Mouse (Mus musculus) heart, adult 11 months (tissue): ENCODE measurements around the gene Pxk.
A peak's percentile ranks its signal among the peaks of the same experiment; 100 is the strongest.
"Not testable (repeated sequence)": the region's sequence is repeated elsewhere in the genome, so short reads cannot be mapped to it uniquely, and the experiment has no call there.

ENCODE experiments used
- DNase-seq: peaks from one replicate; pipeline ENCODE4 v3.0.0; 2022

Gene Pxk

DNA sequence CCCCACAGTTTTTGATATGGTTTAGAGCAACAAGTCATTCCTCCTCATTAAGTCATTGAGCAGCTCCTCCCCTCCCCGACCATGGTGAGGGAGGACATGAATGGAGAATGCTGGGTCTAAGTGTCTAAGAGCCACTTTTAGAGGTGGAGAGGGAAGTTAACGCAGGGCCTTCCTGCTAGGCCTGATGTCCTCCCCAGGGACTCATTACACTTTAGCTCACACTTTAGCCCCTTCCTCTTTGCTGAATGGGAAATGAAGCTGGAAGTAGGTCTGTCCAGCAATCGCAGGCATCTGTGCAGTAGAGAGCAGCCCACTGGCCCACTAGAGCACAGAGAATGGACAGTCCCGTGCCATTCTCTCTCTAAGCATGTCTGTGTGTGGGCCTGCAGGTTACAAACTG lies 10.0 kb downstream of the Pxk start:
- DNase-seq = no peak

DNA sequence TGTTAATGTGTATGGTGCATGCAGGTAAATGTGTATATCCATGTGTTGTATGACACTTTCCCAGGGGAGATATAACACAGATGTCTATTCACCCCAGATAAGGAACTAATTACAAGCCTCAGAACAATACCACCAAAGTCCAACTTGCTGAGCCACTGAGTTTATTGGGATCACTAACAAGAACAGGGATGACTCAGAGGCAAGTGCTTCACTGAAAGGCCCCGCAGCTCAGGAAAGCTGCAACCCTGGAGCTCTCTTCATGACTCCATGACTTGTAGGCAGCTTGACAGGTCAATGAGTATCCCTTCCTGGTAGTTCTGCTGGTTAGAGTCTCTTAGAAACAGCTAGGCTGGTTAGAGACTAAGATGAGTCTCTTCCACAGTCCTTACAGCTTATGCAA lies 11.0 kb downstream of the Pxk start:
- DNase-seq = no peak

- no peak for DNase-seq
Observed at GRCm38 (mm10) chr14:8111545-8111944, 13.5 kb downstream of the Pxk start.

GRCm38 (mm10) chr14:8112036-8112435 lies 14.0 kb downstream of the Pxk start:
- DNase-seq = no peak

DNA sequence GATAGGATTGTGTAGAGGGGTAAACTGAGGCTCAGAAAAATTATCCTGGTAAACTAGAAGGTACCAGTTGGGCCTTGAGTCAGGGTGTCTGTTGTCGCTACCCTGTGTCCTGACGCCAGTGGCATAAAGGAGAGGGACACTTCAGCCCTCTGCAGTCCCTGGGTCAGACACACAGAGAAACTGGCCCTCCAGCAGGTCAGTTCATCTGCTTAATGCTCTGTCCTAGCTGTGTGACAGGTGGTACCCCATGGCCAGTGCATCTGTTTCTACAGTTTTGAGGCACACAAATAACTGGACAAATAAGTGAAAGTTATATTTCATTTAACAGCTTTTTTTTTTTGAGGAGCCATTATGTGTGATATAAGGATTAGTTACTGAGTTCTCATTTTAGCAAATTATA lies 15.6 kb downstream of the Pxk start:
- DNase-seq = no peak

DNA sequence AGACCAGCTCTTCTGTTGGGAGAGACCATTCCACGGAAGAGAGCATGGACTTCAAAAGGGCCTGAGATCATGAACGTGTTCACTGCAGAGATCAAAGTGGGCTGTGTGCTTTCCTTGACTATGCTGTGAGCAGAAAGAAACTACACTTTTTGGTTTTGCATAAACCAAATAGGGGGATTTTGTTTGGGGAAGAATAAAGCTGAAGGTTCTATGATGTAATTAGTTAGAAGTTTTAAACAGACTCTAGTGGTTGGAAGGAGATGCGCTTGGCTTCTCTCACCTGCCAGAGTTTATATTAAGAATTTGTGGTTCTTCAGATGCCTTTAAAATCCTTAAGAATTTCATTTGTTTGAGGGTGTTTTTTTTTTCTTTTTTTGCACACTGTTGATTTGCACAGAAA lies 16.3 kb downstream of the Pxk start:
- no peak for DNase-seq

DNA sequence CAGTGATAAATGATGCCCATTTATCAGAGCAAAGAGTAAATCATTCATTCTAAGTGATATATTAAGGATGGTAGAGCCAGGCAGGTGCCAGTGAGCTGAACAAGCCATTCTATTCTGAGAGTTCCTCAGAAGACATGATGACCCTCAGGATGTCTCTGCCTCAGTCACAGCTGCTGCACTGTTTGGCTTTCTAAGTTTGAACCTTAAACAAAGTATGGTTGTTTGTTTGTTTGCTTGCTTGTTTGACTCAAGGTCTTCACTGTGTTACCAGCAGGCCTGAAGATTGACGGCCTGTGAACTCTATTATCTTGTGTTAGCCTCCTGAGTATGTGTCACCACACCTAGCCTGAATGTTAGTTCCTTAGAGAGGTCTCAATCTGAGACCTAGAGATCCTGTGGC lies 16.7 kb downstream of the Pxk start:
- no peak for DNase-seq

DNA sequence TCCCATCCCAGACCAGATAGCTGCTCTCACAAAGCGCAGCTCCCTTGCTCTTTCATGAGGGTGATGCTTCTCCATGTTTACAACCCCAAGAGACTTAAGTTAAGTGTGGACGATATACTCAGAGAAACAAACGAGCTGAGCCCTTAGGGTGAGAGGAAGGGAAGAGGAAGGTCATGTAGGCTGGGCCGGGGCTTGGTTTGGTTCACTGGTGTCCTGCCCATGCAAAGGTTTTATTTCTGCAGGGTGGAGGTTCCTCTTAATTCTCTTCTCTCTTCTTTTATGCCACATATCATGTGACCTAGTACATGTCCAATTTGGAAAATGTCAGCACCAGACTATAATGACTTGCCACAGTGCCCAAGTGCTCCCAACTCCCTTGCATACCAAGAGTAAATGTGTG lies 17.8 kb downstream of the Pxk start:
- no peak for DNase-seq

DNA sequence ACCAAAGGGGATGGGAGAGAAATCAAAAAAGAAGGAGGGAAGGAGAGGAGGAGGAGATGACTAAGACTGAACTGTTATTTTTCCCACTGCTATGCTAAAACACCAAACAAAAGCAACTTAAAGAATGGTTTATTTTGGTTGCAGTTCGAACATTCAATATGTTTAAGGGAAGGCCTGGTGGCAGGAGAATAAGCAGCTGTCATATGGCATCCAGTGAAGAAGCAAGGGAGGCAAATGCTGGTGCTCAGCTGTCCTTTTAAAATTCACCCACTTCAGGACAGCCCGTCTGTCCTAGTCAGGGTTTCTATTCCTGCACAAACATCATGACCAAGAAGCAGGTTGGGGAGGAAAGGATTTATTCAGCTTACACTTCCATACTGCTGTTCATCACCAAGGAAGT lies 19.4 kb downstream of the Pxk start:
- DNase-seq = no peak

DNA sequence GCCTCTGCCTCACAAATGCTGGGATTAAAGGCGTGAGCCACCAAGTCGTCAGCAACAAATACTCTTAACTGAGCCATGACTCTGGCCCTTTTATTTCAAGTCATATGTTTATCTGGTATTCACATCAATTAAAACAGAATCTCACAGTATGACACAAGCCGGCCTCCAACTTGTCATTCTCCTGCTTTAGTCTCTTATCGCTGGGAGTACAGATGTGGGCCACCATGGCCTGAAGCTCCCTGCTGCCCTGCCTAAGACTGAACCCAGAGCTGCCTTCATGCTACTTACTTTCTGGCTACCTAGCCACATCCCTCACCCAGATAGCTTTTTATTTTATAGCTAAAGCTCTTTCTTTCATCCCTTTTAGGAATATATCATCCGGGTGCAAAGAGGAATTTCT lies 21.4 kb downstream of the Pxk start:
- DNase-seq = no peak

DNA sequence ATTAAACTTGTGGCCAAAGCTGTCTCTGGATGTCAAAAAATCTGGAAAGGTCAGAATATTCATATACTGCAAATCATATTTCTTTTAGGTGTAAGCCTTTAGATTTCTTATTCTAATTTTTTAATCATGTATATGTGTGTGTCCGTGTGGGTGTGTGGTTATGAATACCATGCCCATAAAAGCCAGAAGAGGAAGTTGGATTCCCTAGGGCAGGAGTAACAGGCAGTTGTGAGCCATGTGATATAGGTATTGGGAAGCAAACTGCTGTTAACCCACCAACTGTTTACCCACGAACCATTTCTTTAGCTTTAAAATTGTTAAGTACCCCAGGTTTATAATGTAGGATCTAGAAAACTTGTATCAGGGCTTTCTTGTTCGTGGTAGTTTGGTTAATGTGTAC lies 21.9 kb downstream of the Pxk start:
- DNase-seq = no peak

DNA sequence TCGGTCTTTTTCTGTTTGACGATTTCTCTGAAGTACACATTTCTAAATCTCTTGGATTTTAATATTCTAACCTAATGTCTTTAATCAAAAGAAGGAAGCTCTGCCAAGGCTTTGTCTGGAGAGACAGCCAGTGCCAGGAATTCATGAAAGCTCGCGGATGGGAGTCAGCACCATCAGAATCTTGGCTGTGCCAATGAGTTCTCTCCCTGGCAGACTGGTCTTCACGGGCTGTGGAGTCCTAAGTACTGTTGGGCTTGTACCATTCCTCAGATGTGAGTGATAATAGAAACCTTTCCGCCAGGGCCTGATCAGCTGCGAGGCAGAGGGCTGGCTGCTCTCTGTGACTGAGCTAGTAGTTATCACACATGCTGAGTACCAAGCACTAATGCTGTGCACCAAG lies 25.1 kb downstream of the Pxk start:
- DNase-seq = no peak

DNA sequence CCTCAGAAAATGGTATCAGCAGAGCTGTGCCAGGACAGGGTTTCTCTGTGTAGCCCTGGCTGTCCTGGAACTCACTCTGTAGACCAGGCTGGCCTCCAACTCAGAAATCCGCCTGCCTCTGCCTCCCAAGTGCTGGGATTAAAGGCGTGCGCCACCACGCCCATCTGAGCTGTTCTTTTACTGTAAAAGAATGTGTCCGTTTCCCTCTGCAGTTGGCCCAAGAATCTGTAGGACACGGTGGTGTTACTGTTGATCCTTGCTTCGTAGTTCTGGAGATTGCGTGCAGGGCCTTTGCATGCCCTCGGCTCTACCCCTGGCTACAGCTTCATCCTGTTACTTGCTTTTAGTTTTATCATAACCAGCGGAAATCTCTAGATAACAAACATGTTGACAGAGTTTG lies 25.6 kb downstream of the Pxk start:
- DNase-seq = not testable (repeated sequence)

- no peak for DNase-seq
Observed at GRCm38 (mm10) chr14:8124046-8124881, 26.3 kb downstream of the Pxk start.

DNA sequence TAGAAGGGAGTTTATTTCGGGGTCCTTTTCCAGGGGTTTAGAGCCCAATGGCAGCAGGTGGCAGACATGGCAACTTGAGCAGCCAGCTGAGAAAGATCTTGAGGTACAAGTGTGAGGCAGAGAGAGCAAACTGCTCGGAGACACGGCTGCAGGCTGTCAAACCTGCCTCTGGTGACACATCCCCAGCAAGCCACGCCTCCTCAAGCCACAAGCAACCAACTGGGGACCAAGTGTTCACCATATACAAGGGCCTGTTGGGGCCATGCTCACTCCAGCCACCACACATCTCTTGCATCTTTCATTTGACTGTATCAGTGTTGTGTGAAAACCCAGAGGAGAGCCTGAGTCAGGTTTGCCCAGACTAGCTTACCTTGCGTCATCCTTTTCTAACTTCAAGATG lies 30.0 kb downstream of the Pxk start:
- no peak for DNase-seq

GRCm38 (mm10) chr14:8132789-8133188 lies 34.8 kb downstream of the Pxk start:
- peak; percentile 89 for DNase-seq

DNA sequence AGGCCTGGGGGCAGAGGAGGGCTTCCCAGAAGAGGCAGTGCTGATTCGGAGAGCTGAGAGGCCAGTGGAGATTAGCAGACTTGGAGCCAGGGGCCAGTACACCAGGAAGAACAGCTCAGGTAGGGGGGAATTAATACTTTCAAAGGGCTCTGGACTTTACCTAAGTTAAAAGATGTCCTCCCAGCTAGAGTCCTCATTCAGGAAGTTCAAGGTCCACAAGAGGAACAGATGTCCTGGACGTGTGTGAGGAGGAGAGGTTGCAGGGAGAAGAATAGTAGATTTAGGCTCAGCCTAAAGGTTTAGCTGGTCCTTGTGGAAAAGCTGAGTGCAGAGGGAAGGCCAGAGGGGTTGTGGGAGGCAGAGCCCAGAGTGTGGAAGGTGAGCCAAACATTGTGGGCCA lies 36.2 kb downstream of the Pxk start:
- DNase-seq = no peak

DNA sequence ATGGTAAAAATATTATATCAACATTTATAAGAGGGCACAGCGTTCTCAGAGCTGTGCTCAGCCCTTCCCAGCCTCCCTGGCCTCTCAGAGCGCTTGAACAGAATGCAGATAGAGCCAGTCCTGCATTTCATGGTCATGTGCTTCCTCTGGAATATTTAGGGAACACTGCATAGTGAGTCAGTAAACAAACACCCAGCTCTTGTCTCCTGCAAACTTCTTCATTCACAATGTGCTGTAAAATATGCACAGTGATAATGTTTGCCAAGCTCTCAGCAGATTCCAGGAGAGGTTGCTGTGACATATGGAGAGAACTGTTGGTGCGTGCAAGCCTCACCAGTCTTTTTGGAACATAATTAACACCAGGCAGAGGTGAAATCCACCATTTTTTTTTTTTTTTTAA lies 37.1 kb downstream of the Pxk start:
- DNase-seq = peak; percentile 93

DNA sequence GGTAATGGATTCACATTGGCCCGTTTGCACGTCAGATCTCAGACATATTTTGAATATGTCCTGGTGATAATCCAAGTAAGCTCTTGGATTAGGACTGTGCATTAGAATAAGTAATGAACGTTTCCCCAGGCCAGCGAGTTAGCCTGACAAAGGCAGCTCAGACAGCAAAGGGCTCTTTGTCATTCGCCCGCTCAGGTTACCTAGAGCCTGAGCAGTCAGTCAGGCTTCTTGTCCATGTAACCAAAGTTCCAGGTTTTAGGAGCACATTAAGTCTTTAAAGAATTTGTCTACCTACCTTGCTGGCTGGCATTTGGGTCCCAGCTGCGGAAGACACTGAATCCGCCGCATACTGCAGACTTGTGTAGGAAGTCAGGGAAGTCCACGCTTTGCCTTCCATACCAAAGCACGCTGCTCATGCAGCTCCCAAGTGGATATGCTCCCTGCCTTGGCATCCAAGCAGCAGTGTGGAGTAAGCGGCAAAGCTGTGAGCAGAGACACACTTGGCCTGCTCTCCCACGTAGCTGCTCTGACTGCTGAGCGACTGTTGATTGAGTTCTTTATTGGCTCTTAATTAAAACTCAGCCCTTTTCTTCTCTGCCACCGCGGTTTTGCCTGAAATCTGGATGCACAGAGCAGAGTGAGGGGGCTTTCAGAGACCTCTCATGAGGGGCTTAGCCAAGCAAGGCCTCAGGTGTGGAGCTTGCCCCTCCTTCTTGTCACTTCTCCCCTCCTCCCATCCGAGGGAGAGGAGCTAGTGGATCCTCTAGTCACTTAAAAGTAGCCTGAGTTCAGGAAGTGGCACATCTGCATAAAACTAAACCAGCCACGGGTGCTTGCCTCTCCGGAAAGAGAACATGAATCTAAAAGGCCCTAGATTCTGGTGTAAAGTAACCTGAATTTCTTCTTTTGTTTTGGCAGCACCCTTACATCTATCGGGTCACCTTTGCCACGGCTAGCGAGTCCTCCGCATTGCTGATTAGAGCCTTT lies 42.0 kb downstream of the Pxk start:
- no peak for DNase-seq

GRCm38 (mm10) chr14:8141131-8141530 lies 43.1 kb downstream of the Pxk start:
- no peak for DNase-seq

- no peak for DNase-seq
Observed at GRCm38 (mm10) chr14:8145594-8146558, 47.9 kb downstream of the Pxk start.

DNA sequence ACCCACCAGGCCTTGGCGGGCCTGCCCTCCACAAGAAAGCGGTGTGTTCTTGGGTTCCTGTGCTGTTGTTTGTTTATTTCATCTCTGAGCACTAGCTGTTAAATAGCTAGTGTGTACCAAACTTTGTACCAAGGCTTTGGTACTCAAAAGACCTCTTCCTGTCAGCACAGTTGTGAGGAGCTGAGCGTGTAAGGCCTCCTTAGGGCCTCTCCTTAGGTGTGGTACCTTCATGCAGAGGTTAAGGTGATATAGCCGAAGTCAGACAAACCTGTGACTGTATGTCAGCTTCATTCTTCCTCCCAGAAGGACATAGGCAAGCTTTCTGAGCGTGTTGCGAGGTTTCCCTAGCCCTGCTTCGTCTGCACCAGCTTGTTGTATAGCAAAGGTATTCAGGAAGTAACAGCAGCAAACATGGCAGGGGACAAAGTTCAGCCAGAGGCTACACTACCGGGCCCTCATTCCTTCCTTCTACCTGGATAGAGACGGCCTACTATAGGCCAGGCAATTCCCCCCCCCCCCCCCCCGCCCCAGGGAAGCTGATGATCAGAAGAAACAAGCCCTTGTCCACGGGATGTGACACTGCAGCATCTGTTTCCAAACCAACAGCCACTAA lies 48.7 kb downstream of the Pxk start:
- DNase-seq = no peak
